Mouse (Mus musculus): ENCODE results near the gene Baiap2l1. TPM values are rescaled to one million over a fixed set of nuclear protein-coding genes. Genes with fewer than 3 reads are reported as not detected.

Gene Baiap2l1
- 14.8 and 15.3 TPM in 2 replicates for polyA plus RNA-seq (2015; fragmentation: Nextera tagmentation; extraction: Ambion mirVana)

DNA sequence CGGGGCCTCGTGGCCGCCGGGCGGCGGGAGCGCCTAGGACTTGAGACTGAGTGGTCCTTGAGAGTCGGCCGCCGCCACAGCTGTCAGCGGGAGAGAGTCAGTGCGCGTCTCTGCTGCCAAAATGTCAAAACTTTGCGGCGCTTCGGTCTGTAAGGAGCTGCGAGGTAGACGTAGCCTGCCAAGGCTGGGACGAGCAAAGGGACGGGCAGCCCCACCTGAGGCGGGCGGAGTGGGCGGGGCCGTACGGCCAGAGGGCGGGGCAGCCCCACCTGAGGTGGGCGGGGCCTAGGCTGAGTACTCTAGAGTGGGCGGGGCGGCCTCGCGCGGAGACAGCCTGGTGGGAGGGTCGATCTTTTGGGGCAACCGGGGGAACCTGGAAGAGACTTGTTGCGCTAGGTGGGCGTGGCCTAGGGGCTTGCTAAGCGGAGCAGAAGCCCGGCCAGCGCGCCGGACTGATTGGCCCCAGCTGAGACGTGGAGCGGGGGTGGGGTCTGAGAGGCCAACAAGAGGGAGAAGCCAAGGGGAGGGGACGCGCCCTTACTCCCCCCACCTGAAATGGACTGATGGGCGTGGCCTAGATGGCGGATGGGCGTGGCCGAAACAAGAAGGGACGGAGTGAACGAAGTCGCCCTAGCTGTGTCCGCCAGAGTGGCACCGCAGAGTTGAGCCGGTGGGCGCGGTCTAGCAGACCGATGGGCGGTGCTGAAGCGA is at the start of gene Baiap2l1:
Gene Baiap2l1, minus strand, starts transcription at position 232 of the 711 bp plus-strand sequence.
- under 1% methylated on average over 60 of the region's 60 CpGs for WGBS
- peak within 1 kb of the TSS; percentile 74 for H3K4me3 ChIP-seq (ENCODE audit: low read length)
- peaks cover 17% of the 10 kb centered on the region for H3K4me1 ChIP-seq (ENCODE audit: insufficient read depth, low read length)
- no peaks in the 10 kb centered on the region for H3K9me3 ChIP-seq (ENCODE audit: low read length)
- no peaks in the 10 kb centered on the region for H3K36me3 ChIP-seq (ENCODE audit: insufficient read depth, low read length)
- peak within 1 kb of the TSS; percentile 92 for H3K27ac ChIP-seq (ENCODE audit: low read length)
- peak; percentile 98 for ATAC-seq (ENCODE audit: low FRiP score, low TSS enrichment)
- peak within 1 kb of the TSS; percentile 69 for H3K4me2 ChIP-seq (replicated peaks; ENCODE audit: low read depth, low read length)
- no peaks in the 10 kb centered on the region for H3K27me3 ChIP-seq (ENCODE audit: insufficient read depth, low read length)
- H3K9ac ChIP-seq (replicated peaks; ENCODE audit: low read length) = peak within 1 kb of the TSS; percentile 81

DNA sequence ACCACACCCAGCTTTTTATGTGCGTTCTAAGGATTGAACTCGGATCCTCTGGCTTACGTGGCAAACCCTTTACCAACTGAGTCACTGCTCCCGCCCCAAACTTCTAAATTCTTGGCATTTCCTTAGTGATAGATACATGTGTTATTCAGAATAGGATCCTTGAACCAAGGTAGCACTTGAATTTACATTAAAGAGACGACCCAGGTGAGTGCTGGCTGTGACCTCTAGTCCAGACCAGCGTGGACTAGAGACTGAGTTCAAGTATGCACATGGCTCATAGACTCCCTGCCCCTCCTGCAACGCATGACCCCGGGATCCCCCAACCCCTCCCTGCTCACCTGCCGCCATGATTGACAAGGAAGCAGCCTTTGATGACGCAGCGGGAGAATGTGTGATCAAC is 48.3 kb upstream of the Baiap2l1 start:
- Histone ChIP-seq H3K9ac (replicated peaks; ENCODE audit: low read length) (no peak overlapping the region), H3K27ac (ENCODE audit: low read length) (no peak overlapping the region), H3K4me1 (ENCODE audit: insufficient read depth, low read length) (no peaks in the 10 kb centered on the region), H3K27me3 (ENCODE audit: insufficient read depth, low read length) (no peaks in the 10 kb centered on the region), H3K9me3 (ENCODE audit: low read length) (no peaks in the 10 kb centered on the region), H3K4me2 (replicated peaks; ENCODE audit: low read depth, low read length) (no peak overlapping the region), H3K4me3 (ENCODE audit: low read length) (no peak overlapping the region), H3K36me3 (ENCODE audit: insufficient read depth, low read length) (no peaks in the 10 kb centered on the region)
- ATAC-seq (ENCODE audit: low FRiP score, low TSS enrichment) = no peak
- 86% methylated on average over 11 of the region's 11 CpGs for WGBS

DNA sequence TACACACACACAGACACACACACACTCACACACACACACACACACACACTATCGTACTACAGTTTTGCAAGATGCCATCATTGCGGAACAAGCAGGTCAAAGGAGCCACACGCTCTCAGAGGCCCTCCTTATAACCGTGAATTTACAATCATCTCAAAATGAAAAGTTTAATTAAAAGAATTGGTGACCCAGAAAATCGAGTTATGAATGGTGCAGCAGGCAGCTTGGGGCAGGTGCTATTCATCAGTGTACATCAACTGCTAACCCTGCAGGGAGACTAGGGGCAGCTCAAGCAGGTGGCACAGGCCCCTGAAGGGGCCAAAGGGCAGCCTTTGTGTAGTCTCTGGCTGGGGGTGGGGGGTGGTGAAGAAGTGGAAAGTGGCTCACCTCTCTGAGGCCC is 42.9 kb upstream of the Baiap2l1 start:
- no peaks in the 10 kb centered on the region for H3K27me3 ChIP-seq (ENCODE audit: insufficient read depth, low read length)
- 0 out of 2 replicates have a peak, but pooled peaks cover 4% of the 10 kb centered on the region for H3K4me1 ChIP-seq (ENCODE audit: insufficient read depth, low read length)
- H3K4me3 ChIP-seq (ENCODE audit: low read length) = no peak overlapping the region
- WGBS = 53% methylated on average over 5 of the region's 5 CpGs
- no peaks in the 10 kb centered on the region for H3K9me3 ChIP-seq (ENCODE audit: low read length)
- H3K27ac ChIP-seq (ENCODE audit: low read length) = no peak overlapping the region
- no peak overlapping the region for H3K9ac ChIP-seq (replicated peaks; ENCODE audit: low read length)
- no peaks in the 10 kb centered on the region for H3K36me3 ChIP-seq (ENCODE audit: insufficient read depth, low read length)
- H3K4me2 ChIP-seq (replicated peaks; ENCODE audit: low read depth, low read length) = no peak overlapping the region
- ATAC-seq (ENCODE audit: low FRiP score, low TSS enrichment) = no peak

DNA sequence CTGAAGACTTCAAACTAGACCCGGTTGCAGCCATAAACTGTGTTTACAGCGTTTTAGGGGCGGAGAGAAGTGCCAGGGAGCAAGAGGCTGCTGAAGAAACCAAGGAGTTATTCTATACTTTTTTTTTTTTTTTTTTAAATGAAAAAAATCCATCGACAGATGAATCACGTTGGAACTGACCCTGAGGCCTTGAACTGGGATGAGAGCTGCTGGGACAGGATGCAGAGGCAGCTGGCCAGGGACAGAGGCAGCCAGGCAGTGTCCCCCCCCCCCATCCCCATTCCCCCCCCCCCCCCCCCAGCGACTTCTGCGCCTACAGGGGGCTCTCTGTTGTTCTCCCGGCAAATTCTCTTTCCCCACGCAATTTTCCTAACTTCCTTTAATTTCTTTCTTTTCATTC is 39.7 kb upstream of the Baiap2l1 start:
- no peak for ATAC-seq (ENCODE audit: low FRiP score, low TSS enrichment)
- 5% methylated on average over 7 of the region's 9 CpGs for WGBS

DNA sequence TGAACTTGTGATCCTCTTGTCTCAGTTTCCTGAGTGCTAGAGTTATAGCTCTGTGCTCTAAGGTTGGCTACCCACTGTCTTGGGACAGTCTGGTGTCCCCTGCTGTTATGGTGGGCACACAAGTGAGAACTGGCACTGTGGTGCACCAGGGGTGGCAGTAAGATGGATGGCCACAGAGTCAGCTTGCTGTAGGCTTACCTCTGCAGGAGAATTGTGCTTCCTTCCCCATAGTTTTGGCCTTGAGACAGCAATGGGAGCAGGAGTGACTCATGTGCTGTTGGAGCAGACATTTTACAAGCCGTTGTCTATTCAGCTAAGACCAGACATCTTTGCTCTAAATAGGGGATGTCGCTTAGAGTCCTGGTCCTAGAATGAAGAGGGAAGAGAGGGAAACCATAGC is 36.2 kb upstream of the Baiap2l1 start:
- H3K4me3 ChIP-seq (ENCODE audit: low read length) = no peak overlapping the region
- H3K27me3 ChIP-seq (ENCODE audit: insufficient read depth, low read length) = no peaks in the 10 kb centered on the region
- H3K36me3 ChIP-seq (ENCODE audit: insufficient read depth, low read length) = no peaks in the 10 kb centered on the region
- no peak overlapping the region for H3K27ac ChIP-seq (ENCODE audit: low read length)
- H3K4me2 ChIP-seq (replicated peaks; ENCODE audit: low read depth, low read length) = no peak overlapping the region
- 80% methylated on average over 2 of the region's 2 CpGs for WGBS
- H3K9ac ChIP-seq (replicated peaks; ENCODE audit: low read length) = no peak overlapping the region
- no peak for ATAC-seq (ENCODE audit: low FRiP score, low TSS enrichment)
- no peaks in the 10 kb centered on the region for H3K9me3 ChIP-seq (ENCODE audit: low read length)
- H3K4me1 ChIP-seq (ENCODE audit: insufficient read depth, low read length) = 0 out of 2 replicates have a peak, but pooled peaks cover 4% of the 10 kb centered on the region

More for the DNA sequence above, 39.7 kb upstream of the Baiap2l1 start:
- Histone ChIP-seq H3K9ac (replicated peaks; ENCODE audit: low read length) (no peak overlapping the region), H3K9me3 (ENCODE audit: low read length) (no peaks in the 10 kb centered on the region), H3K36me3 (ENCODE audit: insufficient read depth, low read length) (no peaks in the 10 kb centered on the region), H3K27me3 (ENCODE audit: insufficient read depth, low read length) (no peaks in the 10 kb centered on the region), H3K4me2 (replicated peaks; ENCODE audit: low read depth, low read length) (no peak overlapping the region), H3K4me1 (ENCODE audit: insufficient read depth, low read length) (0 out of 2 replicates have a peak, but pooled peaks cover 4% of the 10 kb centered on the region), H3K27ac (ENCODE audit: low read length) (no peak overlapping the region), H3K4me3 (ENCODE audit: low read length) (no peak overlapping the region)

DNA sequence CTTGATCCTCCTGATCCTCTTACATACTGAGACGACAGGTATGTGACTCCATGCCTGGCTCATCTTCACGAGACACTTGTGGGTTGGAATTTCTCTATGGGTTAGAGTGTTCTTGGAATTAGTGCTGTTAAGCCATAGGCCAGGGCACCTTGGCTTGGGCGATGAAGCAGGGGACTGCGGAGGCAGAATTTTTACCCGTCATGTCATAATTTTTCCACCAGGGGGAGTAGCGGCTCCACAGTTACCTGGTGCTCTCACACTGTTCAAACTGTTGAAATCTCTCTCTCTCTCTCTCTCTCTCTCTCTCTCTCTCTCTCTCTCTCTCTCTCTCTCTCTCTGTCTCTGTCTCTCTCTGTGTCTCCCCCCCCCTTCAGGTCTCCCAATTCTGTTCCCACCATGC is 29.9 kb upstream of the Baiap2l1 start:
- no peak overlapping the region for H3K4me3 ChIP-seq (ENCODE audit: low read length)
- H3K36me3 ChIP-seq (ENCODE audit: insufficient read depth, low read length) = no peaks in the 10 kb centered on the region
- H3K9ac ChIP-seq (replicated peaks; ENCODE audit: low read length) = no peak overlapping the region
- no peak overlapping the region for H3K27ac ChIP-seq (ENCODE audit: low read length)
- no peak overlapping the region for H3K4me2 ChIP-seq (replicated peaks; ENCODE audit: low read depth, low read length)
- no peaks in the 10 kb centered on the region for H3K27me3 ChIP-seq (ENCODE audit: insufficient read depth, low read length)
- no peak for ATAC-seq (ENCODE audit: low FRiP score, low TSS enrichment)
- 13% methylated on average over 6 of the region's 6 CpGs for WGBS
- H3K9me3 ChIP-seq (ENCODE audit: low read length) = no peaks in the 10 kb centered on the region
- H3K4me1 ChIP-seq (ENCODE audit: insufficient read depth, low read length) = no peaks in the 10 kb centered on the region

DNA sequence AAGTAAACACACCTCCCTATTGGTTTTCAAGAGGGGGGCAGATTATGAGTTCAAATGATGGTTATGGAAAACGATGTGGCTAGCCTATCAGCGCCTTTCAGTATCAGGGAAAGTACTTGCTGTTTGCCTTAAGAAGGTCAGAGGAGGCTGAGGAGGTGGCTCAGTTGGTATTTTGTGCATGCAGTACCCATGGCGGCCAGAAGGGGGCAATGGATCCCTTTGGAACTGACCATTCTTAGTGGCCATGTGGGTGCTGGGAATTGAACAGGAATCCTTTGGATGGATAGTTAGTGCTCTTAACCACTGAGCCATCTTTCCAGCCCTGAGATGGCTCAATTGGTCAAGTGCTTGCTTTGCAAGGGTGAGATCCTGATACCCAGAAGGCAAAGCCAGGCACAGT is 26.0 kb upstream of the Baiap2l1 start:
- no peak overlapping the region for H3K9ac ChIP-seq (replicated peaks; ENCODE audit: low read length)
- H3K9me3 ChIP-seq (ENCODE audit: low read length) = no peaks in the 10 kb centered on the region
- no peak for ATAC-seq (ENCODE audit: low FRiP score, low TSS enrichment)
- H3K4me2 ChIP-seq (replicated peaks; ENCODE audit: low read depth, low read length) = no peak overlapping the region
- H3K36me3 ChIP-seq (ENCODE audit: insufficient read depth, low read length) = no peaks in the 10 kb centered on the region
- no peak overlapping the region for H3K4me3 ChIP-seq (ENCODE audit: low read length)
- H3K4me1 ChIP-seq (ENCODE audit: insufficient read depth, low read length) = no peaks in the 10 kb centered on the region
- no peaks in the 10 kb centered on the region for H3K27me3 ChIP-seq (ENCODE audit: insufficient read depth, low read length)
- 72% methylated on average over 3 of the region's 3 CpGs for WGBS
- no peak overlapping the region for H3K27ac ChIP-seq (ENCODE audit: low read length)

DNA sequence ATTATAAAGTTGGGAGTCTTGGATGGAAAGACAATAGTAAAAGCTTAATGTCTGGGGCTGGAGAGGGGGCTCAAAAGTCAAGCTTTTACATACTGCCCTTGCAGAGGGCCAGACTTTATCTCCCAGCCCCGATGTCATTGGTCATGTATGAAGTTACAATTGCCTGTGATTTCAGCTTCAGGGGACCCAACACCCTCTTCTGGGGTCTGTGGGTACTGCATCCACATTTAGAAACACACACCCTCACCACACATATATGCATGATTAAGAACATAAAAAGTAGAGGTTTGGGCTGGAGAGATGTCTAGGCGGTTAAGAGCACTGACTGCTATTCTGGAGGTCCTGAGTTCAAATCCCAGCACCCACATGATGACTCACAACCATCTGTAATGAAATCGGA is 23.9 kb upstream of the Baiap2l1 start:
- H3K27me3 ChIP-seq (ENCODE audit: insufficient read depth, low read length) = no peaks in the 10 kb centered on the region
- no peaks in the 10 kb centered on the region for H3K36me3 ChIP-seq (ENCODE audit: insufficient read depth, low read length)
- no peak overlapping the region for H3K9ac ChIP-seq (replicated peaks; ENCODE audit: low read length)
- ATAC-seq (ENCODE audit: low FRiP score, low TSS enrichment) = no peak
- 89% methylated on average over 3 of the region's 3 CpGs for WGBS
- H3K9me3 ChIP-seq (ENCODE audit: low read length) = 0 out of 2 replicates have a peak, but pooled peaks cover 5% of the 10 kb centered on the region
- no peak overlapping the region for H3K4me3 ChIP-seq (ENCODE audit: low read length)
- no peak overlapping the region for H3K4me2 ChIP-seq (replicated peaks; ENCODE audit: low read depth, low read length)
- H3K27ac ChIP-seq (ENCODE audit: low read length) = no peak overlapping the region
- no peaks in the 10 kb centered on the region for H3K4me1 ChIP-seq (ENCODE audit: insufficient read depth, low read length)

DNA sequence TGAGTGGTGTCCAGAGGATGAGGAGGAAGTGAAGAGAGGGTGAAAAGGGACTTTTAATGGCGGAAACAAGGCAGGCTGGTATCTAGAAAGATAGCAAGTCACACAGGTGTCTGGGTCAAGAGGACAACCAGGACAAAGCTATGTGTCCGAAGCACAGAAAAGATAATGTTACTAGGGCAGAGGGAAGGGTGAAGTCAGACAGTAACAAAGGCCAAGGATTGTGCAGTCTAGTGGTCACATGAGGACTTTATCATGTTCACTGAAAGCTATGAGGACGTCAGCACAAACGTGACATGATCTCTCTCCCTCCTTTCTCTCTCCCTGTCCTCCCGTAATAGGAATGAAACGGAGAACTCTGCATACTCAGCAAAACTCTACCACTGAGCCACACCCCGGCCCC is 22.8 kb upstream of the Baiap2l1 start:
- no peaks in the 10 kb centered on the region for H3K36me3 ChIP-seq (ENCODE audit: insufficient read depth, low read length)
- H3K4me2 ChIP-seq (replicated peaks; ENCODE audit: low read depth, low read length) = no peak overlapping the region
- no peaks in the 10 kb centered on the region for H3K27me3 ChIP-seq (ENCODE audit: insufficient read depth, low read length)
- no peak overlapping the region for H3K9ac ChIP-seq (replicated peaks; ENCODE audit: low read length)
- ATAC-seq (ENCODE audit: low FRiP score, low TSS enrichment) = no peak
- 74% methylated on average over 7 of the region's 7 CpGs for WGBS
- no peaks in the 10 kb centered on the region for H3K4me1 ChIP-seq (ENCODE audit: insufficient read depth, low read length)
- 0 out of 2 replicates have a peak, but pooled peaks cover 5% of the 10 kb centered on the region for H3K9me3 ChIP-seq (ENCODE audit: low read length)
- H3K4me3 ChIP-seq (ENCODE audit: low read length) = no peak overlapping the region
- no peak overlapping the region for H3K27ac ChIP-seq (ENCODE audit: low read length)

DNA sequence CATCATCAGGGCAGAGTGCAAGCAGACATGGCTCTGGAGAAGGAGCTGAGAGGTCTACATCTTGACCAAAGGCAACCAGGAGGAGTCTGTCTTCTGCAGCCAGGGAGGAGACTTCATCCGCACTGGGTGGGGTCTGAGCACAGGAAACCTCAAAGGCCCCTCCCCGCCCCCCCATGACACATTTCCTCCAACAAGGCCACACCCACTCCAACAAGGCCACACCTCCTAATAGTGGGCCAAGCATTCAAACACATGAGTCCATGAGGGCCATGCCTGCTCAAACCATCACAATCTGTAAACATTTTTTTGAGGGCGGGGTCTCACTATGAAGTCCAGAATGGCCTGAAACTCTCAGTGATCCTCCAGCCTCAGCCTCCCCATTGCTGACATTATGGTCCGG is 21.5 kb upstream of the Baiap2l1 start:
- WGBS = 91% methylated on average over 4 of the region's 4 CpGs
- Histone ChIP-seq H3K4me2 (replicated peaks; ENCODE audit: low read depth, low read length) (no peak overlapping the region), H3K4me1 (ENCODE audit: insufficient read depth, low read length) (no peaks in the 10 kb centered on the region), H3K9me3 (ENCODE audit: low read length) (0 out of 2 replicates have a peak, but pooled peaks cover 5% of the 10 kb centered on the region), H3K27ac (ENCODE audit: low read length) (no peak overlapping the region), H3K4me3 (ENCODE audit: low read length) (no peak overlapping the region), H3K27me3 (ENCODE audit: insufficient read depth, low read length) (no peaks in the 10 kb centered on the region), H3K9ac (replicated peaks; ENCODE audit: low read length) (no peak overlapping the region), H3K36me3 (ENCODE audit: insufficient read depth, low read length) (no peaks in the 10 kb centered on the region)
- no peak for ATAC-seq (ENCODE audit: low FRiP score, low TSS enrichment)
